Mouse (Mus musculus): ENCODE results near the gene Tulp2.

Tulp2 gene

GRCm38 (mm10) chr7:45481374-45481927, at the start of gene Tulp2:
Gene Tulp2 (plus strand): TSS chr7:45481877.
- peak; percentile 82 for DNase-seq

- DNase-seq: no peak
Observed at GRCm38 (mm10) chr7:45433835-45434202, 47.9 kb upstream of the Tulp2 start.

GRCm38 (mm10) chr7:45434203-45435015, 47.3 kb upstream of the Tulp2 start, which contains the start of gene Gys1:
Gene Gys1 (plus strand): TSS chr7:45434844.
- peak; percentile 100 for DNase-seq

GRCm38 (mm10) chr7:45435038-45435437, 46.6 kb upstream of the Tulp2 start:
- DNase-seq: no peak

GRCm38 (mm10) chr7:45436444-45436843, 45.2 kb upstream of the Tulp2 start:
- DNase-seq: no peak

- no peak for DNase-seq
Observed at GRCm38 (mm10) chr7:45437046-45437445, 44.6 kb upstream of the Tulp2 start.

GRCm38 (mm10) chr7:45437521-45438276, 44.0 kb upstream of the Tulp2 start, which contains the start of gene Ruvbl2:
Gene Ruvbl2 (minus strand): TSS chr7:45438096.
- DNase-seq: peak; percentile 43

GRCm38 (mm10) chr7:45443526-45444420, 37.9 kb upstream of the Tulp2 start:
- no peak for DNase-seq

- no peak for DNase-seq
Observed at GRCm38 (mm10) chr7:45446589-45446988, 35.1 kb upstream of the Tulp2 start.

GRCm38 (mm10) chr7:45447325-45447990, 34.2 kb upstream of the Tulp2 start:
- peak; percentile 44 for DNase-seq

GRCm38 (mm10) chr7:45449974-45450373, 31.7 kb upstream of the Tulp2 start:
- no peak for DNase-seq

GRCm38 (mm10) chr7:45451344-45451982, 30.2 kb upstream of the Tulp2 start:
- DNase-seq: peak; percentile 87

- DNase-seq: no peak
Observed at GRCm38 (mm10) chr7:45454971-45455370, 26.7 kb upstream of the Tulp2 start.

- no peak for DNase-seq
Observed at GRCm38 (mm10) chr7:45455932-45456696, 25.6 kb upstream of the Tulp2 start.

- no peak for DNase-seq
Observed at GRCm38 (mm10) chr7:45456721-45457203, 24.9 kb upstream of the Tulp2 start.

GRCm38 (mm10) chr7:45457204-45458060, 24.2 kb upstream of the Tulp2 start:
- DNase-seq: no peak

- DNase-seq: peak; percentile 90
Observed at GRCm38 (mm10) chr7:45458748-45459563, 22.7 kb upstream of the Tulp2 start.

- peak; percentile 97 for DNase-seq
Observed at GRCm38 (mm10) chr7:45459564-45460140, 22.0 kb upstream of the Tulp2 start, which contains the start of gene Ftl1. Gene Ftl1 (minus strand): TSS chr7:45459884.
